Mouse (Mus musculus) neural tube, embryonic 15.5 days (tissue): ENCODE data around the gene Metrn. TPM values are rescaled to one million over a fixed set of nuclear protein-coding genes. Genes with fewer than 3 reads are reported as not detected.

Experiments used
- ATAC-seq: fragments of 200-750 bp; cut with Nextera tagmentation; 2 replicates; pipeline ENCODE4 v1.8.0; 2017; ENCODE audit warnings: mild to moderate bottlenecking, moderate TSS enrichment, moderate library complexity; ENCODE audit not compliant: low FRiP score
- H3K27ac ChIP-seq: fragments of 300-500 bp; sonication (generic); replicated peaks from 2 replicates; pipeline ENCODE4 v1.5.1; 2015; ENCODE audit warnings: mild to moderate bottlenecking, inconsistent platforms
- H3K27me3 ChIP-seq: fragments of 300-500 bp; sonication (generic); replicated peaks from 2 replicates; pipeline ENCODE4 v1.6.1; 2015; ENCODE audit warnings: inconsistent platforms
- H3K36me3 ChIP-seq: fragments of 300-500 bp; sonication (generic); 2 replicates; pipeline ENCODE4 v1.6.1; 2015; ENCODE audit warnings: inconsistent platforms
- H3K4me1 ChIP-seq: fragments of 300-500 bp; sonication (generic); 2 replicates; pipeline ENCODE4 v1.6.1; 2015; ENCODE audit warnings: inconsistent platforms
- H3K4me2 ChIP-seq: fragments of 300-500 bp; sonication (generic); 2 replicates; pipeline ENCODE4 v1.6.1; 2015; ENCODE audit warnings: inconsistent platforms, mild to moderate bottlenecking, moderate library complexity
- H3K4me3 ChIP-seq: fragments of 300-500 bp; sonication (generic); replicated peaks from 2 replicates; pipeline ENCODE4 v1.5.1; 2015; ENCODE audit warnings: mild to moderate bottlenecking, inconsistent platforms
- H3K9ac ChIP-seq: fragments of 300-500 bp; sonication (generic); replicated peaks from 2 replicates; pipeline ENCODE4 v1.6.1; 2015; ENCODE audit warnings: mild to moderate bottlenecking, inconsistent platforms
- H3K9me3 ChIP-seq: fragments of 300-500 bp; sonication (generic); replicated peaks from 2 replicates; pipeline ENCODE4 v1.6.1; 2016; ENCODE audit warnings: inconsistent platforms
- WGBS: fragments of 180-500 bp; shearing (Covaris S2); methylation state at CpG from one replicate; pipeline ENCODE4 v1.1.7; 2015; ENCODE audit warnings: mixed read lengths; 5-methylcytosine and 5-hydroxymethylcytosine counted together
- polyA plus RNA-seq: library from polyadenylated mRNA; unstranded; fragments of >200 nt; fragmentation: Nextera tagmentation; extraction: Ambion mirVana; gene quantifications from 2 replicates; pipeline ENCODE4 v1.2.1, GENCODE M21; 2015

The Metrn gene
- polyA plus RNA-seq, 1 experiment from 2014 or later: 72.7 TPM

- Histone ChIP-seq H3K36me3 (peaks cover 43% of the 10 kb centered on the region), H3K9me3 (no peaks in the 10 kb centered on the region), H3K27ac (peak overlapping the region; percentile 94), H3K4me2 (peak overlapping the region; percentile 98), H3K4me3 (peak overlapping the region; percentile 65), H3K4me1 (peaks cover 85% of the 10 kb centered on the region), H3K9ac (peak overlapping the region; percentile 77), H3K27me3 (no peaks in the 10 kb centered on the region)
- 34% methylated on average over 8 of the region's 8 CpGs for WGBS
- no peak for ATAC-seq
These were observed 32.7 kb upstream of the Metrn start for GRCm38 (mm10) chr17:25829558-25830017.

GRCm38 (mm10) chr17:25828712-25829557, 32.0 kb upstream of the Metrn start, which contains the start of gene Jmjd8:
Gene Jmjd8 (plus strand): TSS chr17:25828867.
- Histone ChIP-seq H3K4me2 (peak within 1 kb of the TSS; percentile 98), H3K27ac (peak within 1 kb of the TSS; percentile 94), H3K27me3 (no peaks in the 10 kb centered on the region), H3K4me3 (peak within 1 kb of the TSS; percentile 65), H3K9me3 (no peaks in the 10 kb centered on the region), H3K36me3 (peaks cover 43% of the 10 kb centered on the region), H3K9ac (peak within 1 kb of the TSS; percentile 77), H3K4me1 (peaks cover 85% of the 10 kb centered on the region)
- WGBS: 2% methylated on average over 32 of the region's 32 CpGs
- ATAC-seq: peak; percentile 53

GRCm38 (mm10) chr17:25828223-25828594, 31.3 kb upstream of the Metrn start:
- peak overlapping the region; percentile 94 for H3K27ac ChIP-seq
- no peaks in the 10 kb centered on the region for H3K9me3 ChIP-seq
- no peak for ATAC-seq
- H3K9ac ChIP-seq: peak overlapping the region; percentile 77
- peak overlapping the region; percentile 65 for H3K4me3 ChIP-seq
- peaks cover 43% of the 10 kb centered on the region for H3K36me3 ChIP-seq
- peak overlapping the region; percentile 98 for H3K4me2 ChIP-seq
- WGBS: 83% methylated on average over 8 of the region's 8 CpGs
- H3K4me1 ChIP-seq: peaks cover 81% of the 10 kb centered on the region
- no peaks in the 10 kb centered on the region for H3K27me3 ChIP-seq

GRCm38 (mm10) chr17:25827546-25828222, 30.7 kb upstream of the Metrn start:
- no peaks in the 10 kb centered on the region for H3K27me3 ChIP-seq
- H3K9ac ChIP-seq: peak overlapping the region; percentile 77; the same call in 1 of the 2 replicates
- no peaks in the 10 kb centered on the region for H3K9me3 ChIP-seq
- peak overlapping the region; percentile 98; the same call in 1 of the 2 replicates for H3K4me2 ChIP-seq
- 0 out of 2 replicates have a peak overlapping the region, but pooled peaks have one; percentile 94 for H3K27ac ChIP-seq
- H3K4me1 ChIP-seq: peaks cover 85% of the 10 kb centered on the region
- no peak overlapping the region for H3K4me3 ChIP-seq
- no peak for ATAC-seq
- WGBS: 84% methylated on average over 22 of the region's 22 CpGs
- peaks cover 43% of the 10 kb centered on the region for H3K36me3 ChIP-seq

GRCm38 (mm10) chr17:25827011-25827410, 30.1 kb upstream of the Metrn start:
- H3K4me1 ChIP-seq: peaks cover 83% of the 10 kb centered on the region
- H3K9ac ChIP-seq: 0 out of 2 replicates have a peak overlapping the region, but pooled peaks have one; percentile 7
- H3K4me2 ChIP-seq: no peak overlapping the region
- no peak for ATAC-seq
- peaks cover 43% of the 10 kb centered on the region for H3K36me3 ChIP-seq
- no peak overlapping the region for H3K4me3 ChIP-seq
- WGBS: 96% methylated on average over 13 of the region's 13 CpGs
- H3K27ac ChIP-seq: no peak overlapping the region
- H3K9me3 ChIP-seq: no peaks in the 10 kb centered on the region
- no peaks in the 10 kb centered on the region for H3K27me3 ChIP-seq

- Histone ChIP-seq H3K9me3 (no peaks in the 10 kb centered on the region), H3K4me3 (no peak overlapping the region; the same call in 1 of the 2 replicates), H3K4me1 (peaks cover 74% of the 10 kb centered on the region), H3K27ac (no peak overlapping the region), H3K36me3 (peaks cover 36% of the 10 kb centered on the region), H3K27me3 (no peaks in the 10 kb centered on the region), H3K4me2 (no peak overlapping the region), H3K9ac (no peak overlapping the region)
- WGBS: 97% methylated on average over 27 of the region's 27 CpGs
- no peak for ATAC-seq
These were observed 29.1 kb upstream of the Metrn start for GRCm38 (mm10) chr17:25825984-25826570.

GRCm38 (mm10) chr17:25825311-25825710, 28.4 kb upstream of the Metrn start:
- ATAC-seq: no peak
- H3K27ac ChIP-seq: no peak overlapping the region
- H3K9me3 ChIP-seq: no peaks in the 10 kb centered on the region
- peaks cover under 1% of the 10 kb centered on the region for H3K27me3 ChIP-seq
- H3K4me2 ChIP-seq: peak overlapping the region; percentile 98
- peaks cover 30% of the 10 kb centered on the region for H3K36me3 ChIP-seq
- 94% methylated on average over 6 of the region's 6 CpGs for WGBS
- peaks cover 66% of the 10 kb centered on the region for H3K4me1 ChIP-seq
- no peak overlapping the region for H3K9ac ChIP-seq
- 0 out of 2 replicates have a peak overlapping the region, but pooled peaks have one; percentile 3 for H3K4me3 ChIP-seq

- H3K9ac ChIP-seq: peak overlapping the region; percentile 81
- peaks cover 8% of the 10 kb centered on the region for H3K27me3 ChIP-seq
- peak overlapping the region; percentile 98 for H3K4me2 ChIP-seq
- H3K36me3 ChIP-seq: peaks cover 32% of the 10 kb centered on the region
- ATAC-seq: no peak
- 75% methylated on average over 17 of the region's 17 CpGs for WGBS
- peaks cover 58% of the 10 kb centered on the region for H3K4me1 ChIP-seq
- peak overlapping the region; percentile 65 for H3K4me3 ChIP-seq
- H3K9me3 ChIP-seq: no peaks in the 10 kb centered on the region
- H3K27ac ChIP-seq: 0 out of 2 replicates have a peak overlapping the region, but pooled peaks have one; percentile 83
These were observed 27.6 kb upstream of the Metrn start for GRCm38 (mm10) chr17:25824362-25825142.

GRCm38 (mm10) chr17:25823452-25823851, 26.5 kb upstream of the Metrn start, which contains the start of gene Wdr24:
Gene Wdr24 (plus strand): TSS chr17:25823627.
- peak within 1 kb of the TSS; percentile 83 for H3K27ac ChIP-seq
- peak within 1 kb of the TSS; percentile 65 for H3K4me3 ChIP-seq
- peaks cover 38% of the 10 kb centered on the region for H3K36me3 ChIP-seq
- peak within 1 kb of the TSS; percentile 98 for H3K4me2 ChIP-seq
- H3K9me3 ChIP-seq: no peaks in the 10 kb centered on the region
- under 1% methylated on average over 18 of the region's 18 CpGs for WGBS
- peaks cover 53% of the 10 kb centered on the region for H3K4me1 ChIP-seq
- peak within 1 kb of the TSS; percentile 81 for H3K9ac ChIP-seq
- ATAC-seq: peak; percentile 71
- peaks cover 19% of the 10 kb centered on the region for H3K27me3 ChIP-seq

- Histone ChIP-seq H3K36me3 (peaks cover 37% of the 10 kb centered on the region), H3K9me3 (no peaks in the 10 kb centered on the region), H3K4me1 (peaks cover 14% of the 10 kb centered on the region), H3K27ac (no peak overlapping the region), H3K4me2 (no peak overlapping the region), H3K9ac (no peak overlapping the region), H3K4me3 (no peak overlapping the region), H3K27me3 (peaks cover 38% of the 10 kb centered on the region)
- 12% methylated on average over 46 of the region's 46 CpGs for WGBS
- ATAC-seq: no peak
These were observed 22.2 kb upstream of the Metrn start for GRCm38 (mm10) chr17:25818851-25819780.
